Mouse (Mus musculus) heart, adult 11 months (tissue): Measurements from ENCODE around the gene F10.

Experiments used
- DNase-seq: peaks from one replicate; pipeline ENCODE4 v3.0.0; 2022

The F10 gene

DNA sequence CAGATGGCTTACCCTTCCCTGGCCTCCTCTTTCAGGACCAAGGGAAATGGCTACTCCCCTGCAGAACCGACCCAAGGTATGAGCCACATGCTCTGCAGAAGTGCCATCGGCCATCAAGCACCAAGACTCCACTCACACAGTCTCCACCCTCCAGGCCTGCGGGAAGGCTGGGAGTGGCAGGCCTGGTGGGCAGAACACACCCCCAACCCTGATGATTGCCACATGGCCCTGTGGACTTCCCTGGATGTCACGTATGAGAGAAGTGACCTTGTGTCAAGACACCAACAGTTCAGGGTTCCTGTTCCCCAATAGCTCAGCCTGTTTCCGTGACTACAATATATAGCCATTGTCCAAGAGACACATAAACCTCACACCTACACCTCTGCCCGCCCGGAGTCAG is at the start of gene F10:
Gene F10, plus strand, starts transcription at position 294 of the 400 bp plus-strand sequence.
- no peak for DNase-seq

DNA sequence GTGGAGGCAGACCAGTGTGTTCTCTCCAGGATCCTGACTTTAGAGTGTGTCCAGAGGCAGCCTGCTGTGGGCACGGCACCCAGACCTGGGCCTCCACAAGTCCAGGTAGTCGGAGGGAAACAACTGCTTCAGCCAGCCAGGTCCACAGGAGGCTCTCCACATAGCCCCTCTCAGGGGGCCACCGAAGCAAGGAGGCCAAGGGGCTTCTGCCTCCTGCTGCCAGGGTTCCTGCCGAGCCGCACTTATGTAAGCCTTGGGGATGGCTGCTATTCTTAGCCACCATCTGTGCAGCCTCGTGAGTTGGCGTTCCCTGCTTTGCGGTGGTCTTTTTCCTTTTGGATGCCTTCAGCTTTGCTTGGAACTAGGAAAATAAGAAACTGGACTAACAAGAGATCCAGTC is 49.5 kb upstream of the F10 start:
- DNase-seq, result no peak

- no peak for DNase-seq
Measured at GRCm38 (mm10) chr8:12988722-12989430, 48.2 kb upstream of the F10 start.

- DNase-seq, result no peak
Measured at GRCm38 (mm10) chr8:12991411-12991810, 45.7 kb upstream of the F10 start.

DNA sequence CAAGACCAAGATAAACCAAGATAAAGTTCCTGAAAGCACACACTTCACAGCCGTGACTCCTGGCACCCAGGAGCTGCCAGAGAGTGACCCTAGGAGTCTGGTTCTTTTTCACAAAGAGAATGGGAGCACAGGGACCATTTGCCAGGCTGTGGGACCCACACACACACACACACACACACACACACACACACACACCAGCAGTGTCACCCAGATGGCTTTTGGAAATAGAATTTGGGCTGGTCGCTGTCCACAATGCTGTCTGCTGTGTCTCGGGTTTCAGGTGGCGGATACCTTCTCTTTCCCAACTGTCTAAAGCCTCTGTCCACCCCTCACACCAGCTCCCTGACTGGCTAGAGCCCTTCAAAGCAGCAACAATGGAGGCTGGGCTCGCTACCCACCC is 42.6 kb upstream of the F10 start:
- DNase-seq, result no peak

GRCm38 (mm10) chr8:12995481-12995880 is 41.6 kb upstream of the F10 start:
- DNase-seq, result no peak

DNA sequence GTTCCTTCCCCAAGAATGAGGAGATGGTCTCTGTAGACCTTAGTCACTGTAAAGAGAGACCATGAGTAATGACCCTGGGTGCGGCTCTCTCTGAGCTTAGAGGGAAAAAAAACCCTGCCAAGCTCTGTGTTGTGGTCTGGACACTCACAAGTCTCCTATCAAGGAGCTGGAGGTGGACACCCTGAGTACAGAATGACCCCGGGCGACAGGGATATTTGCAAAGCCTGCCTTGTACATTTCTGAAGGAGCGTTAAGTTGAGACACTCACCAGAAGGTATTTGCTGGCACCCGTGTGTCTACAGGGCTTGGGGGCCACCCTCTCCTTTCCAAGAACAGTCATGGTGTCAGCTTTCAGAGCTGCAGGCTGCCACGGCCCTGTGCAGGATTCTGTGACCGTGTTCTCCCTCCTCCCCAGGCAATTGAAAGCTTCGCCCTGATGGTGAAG is 40.3 kb upstream of the F10 start:
- peak; percentile 93 for DNase-seq

DNA sequence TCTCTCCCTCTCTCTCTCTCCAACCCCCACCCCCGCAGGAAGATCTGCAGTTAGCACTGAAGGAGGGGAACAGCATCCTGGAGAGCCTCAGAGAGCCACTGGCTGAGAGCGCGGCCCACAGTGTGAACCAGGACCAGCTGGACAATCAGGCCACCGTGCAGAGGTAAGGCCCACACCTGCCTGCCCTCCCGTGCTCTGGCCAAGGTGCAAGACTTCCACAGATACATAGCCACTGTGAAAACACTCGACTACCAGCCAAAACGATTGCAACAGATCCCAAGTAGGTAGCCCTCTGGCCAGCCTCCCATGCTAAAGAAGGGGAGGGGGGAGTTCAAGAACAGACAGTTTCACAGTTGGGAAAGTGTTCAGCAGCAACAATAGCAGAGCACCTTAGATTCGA is 38.8 kb upstream of the F10 start:
- no peak for DNase-seq

- no peak for DNase-seq
Measured at GRCm38 (mm10) chr8:12999793-13000192, 37.3 kb upstream of the F10 start.

- no peak for DNase-seq
Measured at GRCm38 (mm10) chr8:13007458-13007857, 29.6 kb upstream of the F10 start.

- no peak for DNase-seq
Measured at GRCm38 (mm10) chr8:13010313-13010712, 26.8 kb upstream of the F10 start.

GRCm38 (mm10) chr8:13019560-13019959 is 17.5 kb upstream of the F10 start:
- no peak for DNase-seq

- no peak for DNase-seq
Measured at GRCm38 (mm10) chr8:13021830-13022229, 15.3 kb upstream of the F10 start.

GRCm38 (mm10) chr8:13025487-13026224 is 11.5 kb upstream of the F10 start, which contains the start of gene F7:
Gene F7 (plus strand): TSS chr8:13026034.
- no peak for DNase-seq

GRCm38 (mm10) chr8:13027615-13028014 is 9.5 kb upstream of the F10 start:
- DNase-seq, result no peak

GRCm38 (mm10) chr8:13028482-13028881 is 8.6 kb upstream of the F10 start:
- DNase-seq, result no peak

DNA sequence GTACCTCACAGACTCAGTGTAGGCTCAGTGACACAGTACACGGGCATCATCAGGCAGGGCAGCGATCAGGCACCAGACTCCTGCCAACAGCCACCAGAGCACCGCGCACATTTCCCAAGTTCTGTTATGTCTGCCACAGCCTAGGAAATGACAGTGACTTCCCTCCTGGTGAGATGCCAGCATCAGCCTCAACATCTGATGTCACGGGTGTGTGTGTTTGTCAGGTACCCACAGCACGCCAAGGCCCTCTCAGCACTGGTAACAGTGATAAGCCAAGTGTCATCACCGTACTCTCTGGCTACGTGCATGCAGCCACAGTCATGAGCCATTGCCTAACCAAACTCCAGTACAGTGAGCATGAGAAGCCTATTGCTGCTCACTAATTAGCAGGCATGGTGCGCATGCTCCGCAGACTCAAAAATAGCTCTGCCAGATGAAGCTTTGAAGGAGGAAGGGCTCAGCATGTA is 729 bp upstream of the F10 start:
- DNase-seq, result no peak

GRCm38 (mm10) chr8:13037569-13037968 is 461 bp downstream of the F10 start:
- DNase-seq, result no peak

- no peak for DNase-seq
Measured at GRCm38 (mm10) chr8:13039054-13039453, 1.9 kb downstream of the F10 start.

- no peak for DNase-seq
Measured at GRCm38 (mm10) chr8:13041459-13041858, 4.4 kb downstream of the F10 start.

GRCm38 (mm10) chr8:13047652-13048051 is 10.5 kb downstream of the F10 start:
- DNase-seq, result no peak

- DNase-seq, result no peak
Measured at GRCm38 (mm10) chr8:13050550-13050949, 13.4 kb downstream of the F10 start.

DNA sequence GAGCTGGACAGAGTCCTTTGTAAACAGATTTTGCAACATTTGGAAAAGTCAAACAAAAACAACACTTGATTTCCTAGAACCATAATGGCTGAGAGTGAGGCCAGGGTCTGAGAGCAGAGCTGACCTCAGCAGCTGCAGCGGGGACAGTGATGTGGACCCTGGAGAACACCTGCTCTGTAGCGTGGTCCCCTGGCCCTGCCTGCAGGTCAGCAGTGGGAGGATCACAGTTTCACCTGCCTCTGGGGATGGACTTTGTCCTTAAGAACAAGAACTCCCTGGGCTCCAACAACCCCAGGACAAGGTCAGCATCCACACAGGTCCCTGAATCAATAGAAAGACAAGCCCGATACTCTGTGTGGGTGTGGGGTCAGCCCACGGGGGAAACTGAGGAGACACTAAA is 20.2 kb downstream of the F10 start:
- DNase-seq, result no peak

- DNase-seq, result no peak
Measured at GRCm38 (mm10) chr8:13060441-13061150, 23.5 kb downstream of the F10 start, which contains the start of gene Proz. Gene Proz (plus strand): TSS chr8:13060914.
